Mouse (Mus musculus) hindbrain, embryonic 12.5 days (tissue): ENCODE measurements at regions not wholly inside any gene's neighbourhood (a gene's known extent, or its start where the extent isn't known, plus 50 kb on each side); places are given as distances from the start of the nearest gene placed in this dataset.

Source experiments
- ATAC-seq: fragments of 200-750 bp; cut with Nextera tagmentation; 2 replicates; pipeline ENCODE4 v1.8.0; 2017; ENCODE audit warnings: moderate TSS enrichment; ENCODE audit not compliant: low FRiP score
- H3K27ac ChIP-seq: fragments of 300-500 bp; sonication (generic); 2 replicates; pipeline ENCODE4 v1.5.1; 2016; ENCODE audit warnings: mild to moderate bottlenecking
- H3K27me3 ChIP-seq: fragments of 300-500 bp; sonication (generic); 2 replicates; pipeline ENCODE4 v1.6.1; 2016; ENCODE audit warnings: mild to moderate bottlenecking
- H3K36me3 ChIP-seq: fragments of 300-500 bp; sonication (generic); 2 replicates; pipeline ENCODE4 v1.6.1; 2016; ENCODE audit warnings: mild to moderate bottlenecking
- H3K4me1 ChIP-seq: fragments of 300-500 bp; sonication (generic); 2 replicates; pipeline ENCODE4 v1.6.1; 2016
- H3K4me2 ChIP-seq: fragments of 300-500 bp; sonication (generic); replicated peaks from 2 replicates; pipeline ENCODE4 v1.6.1; 2016; ENCODE audit warnings: mild to moderate bottlenecking
- H3K4me3 ChIP-seq: fragments of 300-500 bp; sonication (generic); 2 replicates; pipeline ENCODE4 v1.5.1; 2016; ENCODE audit warnings: mild to moderate bottlenecking
- H3K9ac ChIP-seq: fragments of 300-500 bp; sonication (generic); 2 replicates; pipeline ENCODE4 v1.6.1; 2016; ENCODE audit warnings: mild to moderate bottlenecking, moderate library complexity
- H3K9me3 ChIP-seq: fragments of 300-500 bp; sonication (generic); replicated peaks from 2 replicates; pipeline ENCODE4 v1.6.1; 2016; ENCODE audit warnings: mild to moderate bottlenecking
- WGBS: fragments of 180-500 bp; shearing (Covaris S2); methylation state at CpG from one replicate; pipeline ENCODE4 v1.1.7; 2016; 5-methylcytosine and 5-hydroxymethylcytosine counted together

- Histone ChIP-seq H3K4me1 (no peaks in the 10 kb centered on the region), H3K27ac (no peak overlapping the region), H3K9me3 (no peaks in the 10 kb centered on the region), H3K4me2 (no peak overlapping the region), H3K9ac (no peak overlapping the region), H3K36me3 (no peaks in the 10 kb centered on the region), H3K4me3 (no peak overlapping the region), H3K27me3 (no peaks in the 10 kb centered on the region)
- 82% methylated on average over 2 of the region's 2 CpGs for WGBS
- no peak for ATAC-seq
These were observed 662.4 kb upstream of the Jmjd1c start for GRCm38 (mm10) chr10:66433490-66433889.

DNA sequence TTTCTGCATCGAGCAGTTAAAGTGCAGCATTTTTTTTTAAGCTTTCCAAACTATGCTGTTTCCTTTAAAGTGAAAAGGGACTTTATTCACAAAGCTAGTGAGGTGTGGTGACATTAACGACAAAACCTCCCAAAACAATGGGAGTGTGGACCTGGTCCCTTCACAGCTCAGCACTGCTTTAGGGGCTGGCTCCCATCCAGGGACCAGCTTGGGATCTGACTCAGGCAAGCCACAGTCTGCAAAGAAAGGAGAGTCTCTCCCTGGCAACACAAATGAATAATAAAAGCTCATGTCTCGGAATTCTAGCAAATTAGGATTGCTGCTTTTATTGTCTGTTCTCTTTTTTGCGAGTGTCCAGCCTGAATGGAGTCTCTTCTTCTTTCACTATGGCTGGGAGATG is 625.2 kb upstream of the Jmjd1c start:
- WGBS, result 56% methylated on average over 4 of the region's 4 CpGs
- H3K4me3 ChIP-seq, result no peak overlapping the region
- H3K4me2 ChIP-seq, result no peak overlapping the region
- H3K36me3 ChIP-seq, result no peaks in the 10 kb centered on the region
- H3K9ac ChIP-seq, result no peak overlapping the region
- no peak overlapping the region for H3K27ac ChIP-seq
- H3K9me3 ChIP-seq, result no peaks in the 10 kb centered on the region
- H3K27me3 ChIP-seq, result no peaks in the 10 kb centered on the region
- ATAC-seq, result no peak
- H3K4me1 ChIP-seq, result no peaks in the 10 kb centered on the region

- Histone ChIP-seq H3K9me3 (no peaks in the 10 kb centered on the region), H3K27me3 (no peaks in the 10 kb centered on the region), H3K4me3 (no peak overlapping the region), H3K4me2 (no peak overlapping the region), H3K27ac (no peak overlapping the region), H3K9ac (no peak overlapping the region), H3K36me3 (no peaks in the 10 kb centered on the region), H3K4me1 (no peaks in the 10 kb centered on the region)
- 82% methylated on average over 4 of the region's 4 CpGs for WGBS
- ATAC-seq, result no peak
These were observed 623.9 kb upstream of the Jmjd1c start for GRCm38 (mm10) chr10:66472038-66472437.

DNA sequence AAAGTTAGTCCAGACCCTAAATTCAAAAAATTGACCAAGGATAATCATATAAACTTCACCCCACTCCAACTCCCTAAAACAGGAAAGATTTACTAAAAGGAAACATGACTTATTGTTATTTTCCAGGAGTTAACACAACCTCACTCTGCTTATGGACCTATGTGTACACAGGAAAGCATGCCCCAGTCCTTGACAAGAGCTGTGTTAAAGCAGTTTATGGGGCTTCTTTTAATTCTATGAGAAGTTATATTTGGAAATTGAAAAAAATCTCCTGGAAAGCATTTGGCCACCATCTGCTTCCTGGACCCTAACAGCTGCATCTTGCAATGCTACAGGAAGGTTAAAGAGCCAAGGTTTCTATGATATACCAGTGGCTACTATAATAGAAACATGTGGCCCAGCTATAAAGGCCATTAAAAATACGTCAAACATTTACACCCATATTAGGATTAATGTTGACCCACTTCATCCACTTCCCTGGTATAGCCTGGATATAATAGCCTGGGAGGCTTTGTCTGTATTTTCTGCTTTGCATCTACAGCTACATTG is 620.7 kb upstream of the Jmjd1c start:
- H3K4me1 ChIP-seq, result no peaks in the 10 kb centered on the region
- no peak for ATAC-seq
- WGBS, result 94% methylated on average over 1 of the region's 1 CpGs
- H3K4me3 ChIP-seq, result no peak overlapping the region
- H3K9me3 ChIP-seq, result no peaks in the 10 kb centered on the region
- H3K27ac ChIP-seq, result no peak overlapping the region
- H3K4me2 ChIP-seq, result no peak overlapping the region
- no peaks in the 10 kb centered on the region for H3K36me3 ChIP-seq
- no peak overlapping the region for H3K9ac ChIP-seq
- no peaks in the 10 kb centered on the region for H3K27me3 ChIP-seq

- no peaks in the 10 kb centered on the region for H3K27me3 ChIP-seq
- no peaks in the 10 kb centered on the region for H3K9me3 ChIP-seq
- no peak for ATAC-seq
- no peaks in the 10 kb centered on the region for H3K4me1 ChIP-seq
- no peak overlapping the region for H3K4me3 ChIP-seq
- H3K9ac ChIP-seq, result no peak overlapping the region
- no peak overlapping the region for H3K4me2 ChIP-seq
- WGBS, result 89% methylated on average over 5 of the region's 5 CpGs
- H3K27ac ChIP-seq, result no peak overlapping the region
- no peaks in the 10 kb centered on the region for H3K36me3 ChIP-seq
These were observed 605.1 kb upstream of the Jmjd1c start for GRCm38 (mm10) chr10:66490871-66491270.

DNA sequence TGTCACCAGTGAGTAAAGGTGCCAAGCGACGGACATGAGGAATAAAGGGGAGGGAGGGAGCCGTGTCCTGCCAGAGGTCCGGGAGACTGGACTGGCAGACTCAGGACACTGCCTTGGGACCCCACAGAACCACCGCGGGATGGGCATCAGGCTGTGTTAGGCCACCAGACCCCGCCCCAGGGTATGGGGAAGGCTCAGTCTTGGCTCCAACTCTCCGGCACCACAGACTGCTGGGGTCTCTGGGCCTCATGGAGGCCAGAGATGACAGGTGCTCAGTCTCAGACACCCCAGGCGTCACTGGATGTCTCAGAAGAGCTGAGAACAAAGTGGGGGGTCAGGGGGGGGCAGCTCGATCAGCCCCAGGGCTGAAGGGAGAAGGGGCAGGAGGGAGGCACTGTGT is 604.1 kb upstream of the Jmjd1c start:
- Histone ChIP-seq H3K27ac (no peak overlapping the region), H3K9me3 (no peaks in the 10 kb centered on the region), H3K4me2 (no peak overlapping the region), H3K9ac (no peak overlapping the region), H3K36me3 (no peaks in the 10 kb centered on the region), H3K4me3 (no peak overlapping the region), H3K4me1 (no peaks in the 10 kb centered on the region), H3K27me3 (no peaks in the 10 kb centered on the region)
- WGBS, result 57% methylated on average over 10 of the region's 10 CpGs
- no peak for ATAC-seq

DNA sequence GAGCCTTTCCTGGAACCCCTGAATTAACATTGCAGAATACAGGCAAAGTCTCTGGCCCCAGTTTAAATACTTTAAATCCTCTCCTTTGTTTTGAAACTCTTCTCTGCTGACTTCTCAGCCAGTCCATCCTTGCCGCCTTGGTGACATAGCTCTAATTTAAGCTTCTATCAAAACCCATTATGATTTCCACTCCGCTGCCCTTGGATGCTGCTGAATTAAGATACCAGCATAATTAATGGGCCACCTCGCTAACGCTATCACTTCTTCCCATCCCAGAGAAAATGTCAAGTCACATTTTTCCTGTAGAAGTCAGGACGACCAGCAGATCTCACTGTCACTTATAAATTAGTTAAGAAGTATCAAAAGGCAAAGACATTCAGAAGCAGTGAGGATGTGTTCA is 556.1 kb upstream of the Jmjd1c start:
- H3K9ac ChIP-seq, result no peak overlapping the region
- H3K27me3 ChIP-seq, result no peaks in the 10 kb centered on the region
- WGBS, result 73% methylated on average over 5 of the region's 5 CpGs
- no peak overlapping the region for H3K4me2 ChIP-seq
- no peaks in the 10 kb centered on the region for H3K9me3 ChIP-seq
- no peak overlapping the region for H3K27ac ChIP-seq
- no peaks in the 10 kb centered on the region for H3K36me3 ChIP-seq
- H3K4me1 ChIP-seq, result no peaks in the 10 kb centered on the region
- no peak overlapping the region for H3K4me3 ChIP-seq
- no peak for ATAC-seq

DNA sequence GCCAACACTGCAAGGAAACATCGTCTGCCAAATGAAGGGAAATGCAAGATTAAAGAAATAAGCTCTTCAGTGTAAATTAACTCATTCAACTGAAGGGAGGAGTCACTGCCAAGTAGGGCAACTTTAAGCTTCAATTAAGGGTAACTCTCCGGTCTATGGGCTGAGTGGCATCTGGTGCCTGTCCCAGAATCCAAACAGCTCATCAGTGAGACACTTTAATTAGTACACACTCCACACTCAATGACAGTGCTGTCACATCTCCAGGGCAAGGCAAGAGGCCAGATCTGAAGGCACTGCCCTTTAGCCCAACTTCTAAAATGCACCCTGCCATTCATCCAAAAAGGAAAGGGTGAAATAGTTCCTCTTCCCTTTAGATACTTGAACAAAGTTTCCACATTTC is 549.3 kb upstream of the Jmjd1c start:
- no peaks in the 10 kb centered on the region for H3K27me3 ChIP-seq
- no peak for ATAC-seq
- no peak overlapping the region for H3K27ac ChIP-seq
- H3K4me2 ChIP-seq, result no peak overlapping the region
- 72% methylated on average over 2 of the region's 2 CpGs for WGBS
- H3K4me3 ChIP-seq, result no peak overlapping the region
- H3K9me3 ChIP-seq, result no peaks in the 10 kb centered on the region
- no peak overlapping the region for H3K9ac ChIP-seq
- H3K36me3 ChIP-seq, result no peaks in the 10 kb centered on the region
- H3K4me1 ChIP-seq, result no peaks in the 10 kb centered on the region

- Histone ChIP-seq H3K4me3 (no peak overlapping the region), H3K4me2 (no peak overlapping the region), H3K36me3 (no peaks in the 10 kb centered on the region), H3K9ac (no peak overlapping the region), H3K4me1 (no peaks in the 10 kb centered on the region), H3K27ac (no peak overlapping the region), H3K27me3 (no peaks in the 10 kb centered on the region), H3K9me3 (no peaks in the 10 kb centered on the region)
- 71% methylated on average over 3 of the region's 3 CpGs for WGBS
- no peak for ATAC-seq
These were observed 548.3 kb upstream of the Jmjd1c start for GRCm38 (mm10) chr10:66547660-66548059.

GRCm38 (mm10) chr10:66548073-66548472 is 547.9 kb upstream of the Jmjd1c start:
- no peaks in the 10 kb centered on the region for H3K27me3 ChIP-seq
- no peak overlapping the region for H3K4me2 ChIP-seq
- ATAC-seq, result 0 out of 2 replicates have a peak, but pooled peaks have one; percentile 41
- H3K36me3 ChIP-seq, result no peaks in the 10 kb centered on the region
- no peak overlapping the region for H3K27ac ChIP-seq
- no peaks in the 10 kb centered on the region for H3K9me3 ChIP-seq
- H3K9ac ChIP-seq, result no peak overlapping the region
- WGBS, result 68% methylated on average over 4 of the region's 4 CpGs
- H3K4me1 ChIP-seq, result no peaks in the 10 kb centered on the region
- H3K4me3 ChIP-seq, result no peak overlapping the region

- H3K27ac ChIP-seq, result no peak overlapping the region
- ATAC-seq, result no peak
- H3K4me3 ChIP-seq, result no peak overlapping the region
- H3K4me1 ChIP-seq, result 0 out of 2 replicates have a peak, but pooled peaks cover 2% of the 10 kb centered on the region
- no peak overlapping the region for H3K9ac ChIP-seq
- H3K9me3 ChIP-seq, result no peaks in the 10 kb centered on the region
- no peaks in the 10 kb centered on the region for H3K27me3 ChIP-seq
- H3K36me3 ChIP-seq, result no peaks in the 10 kb centered on the region
- 79% methylated on average over 3 of the region's 3 CpGs for WGBS
- H3K4me2 ChIP-seq, result no peak overlapping the region
These were observed 543.0 kb upstream of the Jmjd1c start for GRCm38 (mm10) chr10:66552919-66553318.

- no peak for ATAC-seq
- H3K27ac ChIP-seq, result no peak overlapping the region
- 69% methylated on average over 1 of the region's 1 CpGs for WGBS
- no peaks in the 10 kb centered on the region for H3K27me3 ChIP-seq
- no peaks in the 10 kb centered on the region for H3K9me3 ChIP-seq
- H3K4me3 ChIP-seq, result no peak overlapping the region
- no peak overlapping the region for H3K4me2 ChIP-seq
- H3K36me3 ChIP-seq, result no peaks in the 10 kb centered on the region
- H3K9ac ChIP-seq, result no peak overlapping the region
- H3K4me1 ChIP-seq, result 0 out of 2 replicates have a peak, but pooled peaks cover 7% of the 10 kb centered on the region
These were observed 541.7 kb upstream of the Jmjd1c start for GRCm38 (mm10) chr10:66554259-66554658.

GRCm38 (mm10) chr10:66558097-66558840 is 537.7 kb upstream of the Jmjd1c start:
- peak; percentile 90 for ATAC-seq
- 34% methylated on average over 6 of the region's 6 CpGs for WGBS

More at GRCm38 (mm10) chr10:66558097-66558840, 537.7 kb upstream of the Jmjd1c start:
- Histone ChIP-seq H3K9me3 (no peaks in the 10 kb centered on the region), H3K4me1 (0 out of 2 replicates have a peak, but pooled peaks cover 7% of the 10 kb centered on the region), H3K4me3 (no peak overlapping the region), H3K36me3 (no peaks in the 10 kb centered on the region), H3K27ac (no peak overlapping the region), H3K27me3 (no peaks in the 10 kb centered on the region), H3K4me2 (no peak overlapping the region), H3K9ac (no peak overlapping the region)
